Mouse (Mus musculus) testis, adult 2 months (tissue): Measurements from ENCODE around the gene Slc22a15. TPM values are rescaled to one million over a fixed set of nuclear protein-coding genes. Genes with fewer than 3 reads are reported as not detected.

Source experiments
- H3K27ac ChIP-seq: fragments of 200-500 bp; 2 replicates; pipeline ENCODE4 v1.5.1; 2012; ENCODE audit warnings: low read depth, low read length; ENCODE audit not compliant: control insufficient read depth, insufficient read depth
- H3K27me3 ChIP-seq: fragments of 200-500 bp; 2 replicates; pipeline ENCODE4 v1.6.1; 2012; ENCODE audit warnings: mild to moderate bottlenecking, low read length, moderate library complexity; ENCODE audit not compliant: control insufficient read depth, insufficient read depth
- H3K36me3 ChIP-seq: fragments of 200-500 bp; 2 replicates; pipeline ENCODE4 v1.6.1; 2012; ENCODE audit warnings: mild to moderate bottlenecking, low read length; ENCODE audit not compliant: control insufficient read depth, insufficient read depth
- H3K4me1 ChIP-seq: fragments of 200-500 bp; 2 replicates; pipeline ENCODE4 v1.6.1; 2012; ENCODE audit warnings: low read length; ENCODE audit not compliant: control insufficient read depth, insufficient read depth
- H3K4me3 ChIP-seq: fragments of 200-500 bp; 2 replicates; pipeline ENCODE4 v1.5.1; 2012; ENCODE audit warnings: low read depth, mild to moderate bottlenecking, low read length, moderate library complexity, mixed read lengths; ENCODE audit not compliant: control insufficient read depth
- CTCF ChIP-seq: fragments of 200-500 bp; IDR thresholded peaks from 2 replicates; pipeline ENCODE4 v1.5.1; 2012; ENCODE audit warnings: low read depth, mild to moderate bottlenecking, inconsistent platforms, low read length, moderate library complexity; ENCODE audit not compliant: control insufficient read depth, insufficient read depth, insufficient replicate concordance
- POLR2A ChIP-seq: fragments of 200-500 bp; IDR thresholded peaks from 2 replicates; pipeline ENCODE4 v1.6.1; 2012; ENCODE audit warnings: low read depth, mild to moderate bottlenecking, inconsistent platforms, low read length, moderate library complexity; ENCODE audit not compliant: control insufficient read depth
- polyA plus RNA-seq: library from polyadenylated mRNA; depleted of rRNA; stranded (reverse); fragments of >200 nt; gene quantifications from 2 replicates; pipeline ENCODE4 v1.2.3, GENCODE M21; 2012

Slc22a15 gene
- polyA plus RNA-seq, 1 experiment, result 54.7 TPM

DNA sequence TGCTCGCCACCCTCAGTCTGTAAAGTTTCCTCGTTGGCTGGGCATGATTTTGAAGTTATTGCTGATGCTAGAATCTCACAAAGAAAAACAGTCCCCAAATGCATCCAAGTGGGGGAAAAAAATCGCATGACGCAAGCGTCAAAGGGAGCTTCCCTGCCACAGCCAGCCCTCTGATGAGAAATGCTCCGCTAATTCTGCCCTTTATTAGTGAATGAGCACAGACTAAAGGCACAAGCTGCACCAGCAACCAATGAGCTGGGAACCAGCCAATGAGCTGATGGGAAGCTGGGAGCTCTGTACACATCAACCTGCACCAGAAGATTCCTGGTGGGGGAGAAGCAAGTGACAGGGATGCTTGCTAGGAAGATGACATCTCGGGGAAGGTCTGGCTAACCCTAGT is 64.5 kb downstream of the Slc22a15 start:
- Histone ChIP-seq H3K27me3 (no peaks in the 10 kb centered on the region), H3K27ac (no peak overlapping the region), H3K4me3 (no peak overlapping the region), H3K4me1 (no peaks in the 10 kb centered on the region), H3K36me3 (no peaks in the 10 kb centered on the region)
- TF ChIP-seq CTCF, result no peak
- no peak for TF ChIP-seq POLR2A

DNA sequence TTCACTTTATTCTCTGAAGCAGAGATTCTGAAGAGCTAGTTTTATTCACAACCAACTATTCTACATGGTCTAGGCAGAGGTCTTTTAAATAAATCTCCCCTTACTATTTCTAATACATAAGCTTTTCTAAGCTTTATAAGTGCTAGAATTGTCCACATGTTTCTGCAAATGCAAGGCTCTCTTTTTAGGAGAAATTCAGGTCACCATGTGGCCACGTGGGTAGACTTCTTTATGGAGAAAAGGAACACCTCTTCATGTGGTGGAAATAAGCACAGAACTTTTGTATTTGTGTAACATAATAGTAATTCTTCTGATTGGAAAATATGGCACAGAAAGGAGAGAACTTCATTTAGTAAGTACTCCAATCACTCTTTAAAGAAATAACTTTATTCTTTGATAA is 70.2 kb downstream of the Slc22a15 start:
- TF ChIP-seq POLR2A (no peak), CTCF (no peak)
- H3K4me1 ChIP-seq, result no peaks in the 10 kb centered on the region
- H3K4me3 ChIP-seq, result no peak overlapping the region
- H3K27me3 ChIP-seq, result no peaks in the 10 kb centered on the region
- H3K36me3 ChIP-seq, result no peaks in the 10 kb centered on the region
- H3K27ac ChIP-seq, result no peak overlapping the region

DNA sequence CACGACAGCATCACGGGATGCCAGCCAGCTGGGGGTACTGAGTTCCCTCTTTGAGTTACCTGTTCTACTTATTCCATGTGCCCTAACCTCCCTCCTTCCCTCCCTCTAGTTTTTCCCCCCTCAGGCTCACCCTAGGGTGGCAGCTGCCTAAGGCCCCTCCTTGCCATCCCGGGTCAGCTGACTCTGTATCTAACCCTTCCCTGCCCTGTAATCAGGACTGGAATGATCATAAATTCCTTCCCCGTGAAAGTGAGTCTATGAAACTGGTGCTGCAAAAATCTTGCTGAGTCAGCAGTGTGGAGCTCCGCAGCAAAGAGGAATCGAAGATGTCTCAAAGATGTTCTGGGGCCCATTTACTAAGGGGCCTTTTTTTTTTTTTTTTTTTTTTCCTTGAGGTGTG is 72.9 kb downstream of the Slc22a15 start:
- H3K27me3 ChIP-seq, result no peaks in the 10 kb centered on the region
- H3K4me1 ChIP-seq, result no peaks in the 10 kb centered on the region
- no peak overlapping the region for H3K27ac ChIP-seq
- TF ChIP-seq CTCF, result no peak
- TF ChIP-seq POLR2A, result no peak
- no peaks in the 10 kb centered on the region for H3K36me3 ChIP-seq
- H3K4me3 ChIP-seq, result no peak overlapping the region

DNA sequence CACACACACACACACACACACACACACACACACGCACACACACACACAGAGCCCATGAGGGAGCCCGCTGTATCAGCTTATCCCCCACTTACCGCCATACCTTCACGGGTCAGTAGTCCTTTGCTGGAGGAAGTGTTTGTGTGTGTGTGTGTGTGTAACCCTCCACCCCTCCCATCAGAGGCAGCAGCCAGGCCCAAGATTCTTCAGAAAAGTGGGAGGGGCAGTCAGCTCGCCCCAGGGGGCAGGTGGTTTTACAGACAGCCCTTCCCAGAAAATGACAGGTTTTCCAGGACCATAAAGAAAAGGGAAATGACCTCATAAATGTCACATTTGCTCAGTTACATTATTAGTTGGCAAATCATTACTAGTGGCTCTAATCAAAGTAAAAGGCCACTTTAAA is 75.4 kb downstream of the Slc22a15 start, which contains the start of gene Mab21l3:
Gene Mab21l3 (minus strand): TSS at position 144 of the 400 bp plus-strand sequence.
- Histone ChIP-seq H3K36me3 (no peaks in the 10 kb centered on the region), H3K4me3 (no peak within 1 kb of the TSS), H3K27ac (no peak within 1 kb of the TSS), H3K4me1 (no peaks in the 10 kb centered on the region), H3K27me3 (no peaks in the 10 kb centered on the region)
- no peak for TF ChIP-seq CTCF

DNA sequence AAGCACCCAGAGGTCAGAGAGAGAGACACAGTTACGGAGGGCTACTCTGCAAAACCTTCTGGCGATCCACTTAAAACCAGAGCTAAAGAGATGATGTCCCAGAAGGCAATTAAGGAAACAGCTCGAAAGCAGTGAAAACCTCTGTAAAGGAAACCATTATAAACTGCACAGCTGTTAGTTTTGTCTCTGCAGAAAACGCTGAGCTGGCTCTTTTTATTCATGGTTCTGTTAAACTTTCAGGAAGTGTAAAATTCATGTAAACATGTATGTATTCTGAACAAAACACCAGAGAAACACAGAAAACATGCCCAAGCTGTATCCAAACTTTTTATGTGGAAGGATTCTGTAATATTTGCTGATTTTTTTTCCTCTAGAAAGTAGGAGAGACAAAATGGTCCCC is 78.2 kb downstream of the Slc22a15 start:
- Histone ChIP-seq H3K4me3 (no peak overlapping the region), H3K4me1 (no peaks in the 10 kb centered on the region), H3K36me3 (no peaks in the 10 kb centered on the region), H3K27ac (no peak overlapping the region), H3K27me3 (no peaks in the 10 kb centered on the region)
- TF ChIP-seq POLR2A, result no peak
- TF ChIP-seq CTCF, result no peak

DNA sequence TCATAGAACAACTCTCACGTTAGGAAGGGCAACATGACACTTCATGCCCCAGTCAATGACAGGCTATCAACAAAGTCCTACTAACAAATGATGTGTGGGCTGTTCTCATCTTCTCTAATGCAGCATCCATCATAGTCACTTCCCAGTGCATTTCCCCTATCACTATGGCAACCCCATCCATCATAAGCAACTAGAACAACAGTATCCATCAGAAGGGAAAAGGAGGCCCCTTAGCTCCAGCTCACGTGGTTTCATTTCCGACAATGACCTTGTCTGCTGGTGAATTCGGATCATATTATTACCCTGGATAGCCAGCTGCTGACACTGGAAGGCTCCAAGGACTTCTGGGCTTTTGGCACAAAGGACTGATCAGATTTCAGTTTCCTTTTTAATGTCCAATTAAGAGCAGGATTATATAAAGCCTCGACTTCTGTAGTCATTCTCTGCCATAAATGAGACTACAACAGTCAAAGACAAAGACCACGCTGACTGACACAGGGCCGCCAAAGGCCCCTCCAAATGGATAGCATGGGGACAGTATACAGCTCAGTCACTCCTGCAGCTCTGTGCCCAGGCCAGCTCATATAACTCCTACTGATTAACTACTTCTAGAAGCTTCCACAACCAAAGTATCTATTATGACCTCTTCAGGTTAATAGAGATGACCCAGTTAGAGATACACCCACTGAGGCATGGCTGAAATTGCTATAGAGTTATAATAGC is 81.7 kb downstream of the Slc22a15 start:
- Histone ChIP-seq H3K4me1 (no peaks in the 10 kb centered on the region), H3K36me3 (no peaks in the 10 kb centered on the region), H3K27me3 (no peaks in the 10 kb centered on the region), H3K4me3 (no peak overlapping the region), H3K27ac (no peak overlapping the region)
- TF ChIP-seq POLR2A (no peak), CTCF (no peak)

DNA sequence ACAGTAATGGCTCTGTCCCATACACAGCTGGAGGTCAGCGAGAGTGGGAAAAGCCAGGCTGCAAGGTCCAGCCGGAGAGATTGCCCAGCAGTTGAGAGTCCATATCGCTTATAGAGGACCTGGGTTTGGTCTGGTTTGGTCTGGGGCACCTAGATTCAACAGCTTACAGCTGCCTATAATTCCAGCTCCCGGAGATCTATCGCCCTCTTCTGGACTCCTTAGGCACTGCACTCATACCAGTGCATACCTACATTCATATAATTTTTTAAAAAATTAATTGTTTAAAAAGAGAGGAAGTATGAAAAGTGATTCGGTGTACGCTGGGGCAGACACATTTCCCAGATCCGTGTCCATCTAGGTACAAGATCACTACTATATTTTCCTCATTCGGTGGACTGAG is 84.9 kb downstream of the Slc22a15 start:
- Histone ChIP-seq H3K27me3 (no peaks in the 10 kb centered on the region), H3K4me3 (no peak overlapping the region), H3K27ac (no peak overlapping the region), H3K36me3 (no peaks in the 10 kb centered on the region), H3K4me1 (no peaks in the 10 kb centered on the region; the same call in 1 of the 2 replicates)
- TF ChIP-seq POLR2A (no peak), CTCF (no peak)
